Mouse (Mus musculus): ENCODE results near the gene Alkbh1.

DNA sequence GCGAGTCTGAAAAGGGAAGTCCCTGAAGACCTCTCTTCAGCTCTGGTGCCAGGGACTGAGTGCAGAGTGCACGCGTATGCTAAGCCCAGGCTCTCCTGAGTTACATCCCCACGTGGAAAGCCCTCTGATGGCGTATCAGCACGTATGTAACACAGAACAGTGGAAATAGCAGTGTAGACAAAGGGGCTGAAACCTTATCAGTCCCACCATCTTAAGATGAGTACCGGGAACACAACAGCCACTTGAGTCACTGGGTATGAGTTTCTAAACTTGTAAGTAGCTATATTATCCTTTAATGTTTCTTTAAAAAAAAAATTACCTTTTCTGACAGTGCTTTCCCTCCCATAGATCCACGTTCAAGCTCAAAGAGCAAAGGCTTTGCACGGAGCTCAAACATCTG, 5.6 kb upstream of the Alkbh1 start:
- TF ChIP-seq CTCF (IDR thresholded peaks at IDR 0.05; ENCODE audit: insufficient read depth, low read length): no peak
- no peak for TF ChIP-seq POLR2A (IDR thresholded peaks at IDR 0.05; ENCODE audit: borderline replicate concordance, extremely low read depth, low read depth, low read length)
